Mouse (Mus musculus) embryo, embryonic 9.5 days (tissue): ENCODE measurements around the gene Prl7a1.

Experiments
- DNase-seq: peaks from one replicate; pipeline ENCODE4 v3.0.0-alpha.2; 2017; ENCODE audit errors: extremely low spot score

Prl7a1 gene

DNA sequence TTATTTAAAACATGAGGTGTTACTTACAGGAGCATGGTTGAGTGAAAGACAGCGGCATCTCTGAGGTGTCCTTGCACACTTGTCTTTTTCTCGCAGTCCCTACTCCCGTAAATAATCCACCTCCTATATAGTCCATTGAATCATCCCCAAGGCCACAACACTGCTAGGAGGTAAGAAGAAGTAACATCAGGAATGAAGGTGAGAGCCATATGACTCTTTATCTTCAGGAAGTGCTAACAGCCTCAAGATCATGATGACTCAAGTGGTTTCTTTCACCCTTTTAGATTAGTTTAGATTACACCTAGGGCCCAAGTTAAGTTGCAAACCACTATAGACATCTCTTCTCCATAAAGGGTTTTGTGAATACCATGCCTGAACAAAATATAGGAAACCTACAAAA lies at the start of gene Prl7a1:
Gene Prl7a1 (minus strand): TSS at position 101 of the 400 bp plus-strand sequence.
- DNase-seq: no peak

DNA sequence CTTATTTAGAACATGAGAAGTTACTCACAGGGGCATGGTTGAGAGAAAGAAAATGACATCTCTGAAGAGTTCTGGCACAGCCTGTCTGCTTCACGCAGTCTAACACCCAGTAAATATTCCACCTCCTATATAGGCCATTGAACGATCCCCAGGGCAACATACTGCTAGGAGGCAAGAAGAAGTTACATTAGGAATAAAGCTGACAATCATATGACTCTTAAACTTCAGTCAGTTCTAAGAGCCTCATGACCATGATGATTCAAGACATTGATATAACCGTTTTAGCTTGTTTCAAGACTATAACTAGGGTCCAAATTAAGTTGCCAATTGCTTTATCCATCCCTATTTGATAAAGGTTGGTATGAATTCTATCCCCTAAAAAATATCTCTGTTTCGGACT lies 25.6 kb upstream of the Prl7a1 start, which contains the start of gene Prl7a2:
Gene Prl7a2 (minus strand): TSS at position 101 of the 400 bp plus-strand sequence.
- DNase-seq: no peak

DNA sequence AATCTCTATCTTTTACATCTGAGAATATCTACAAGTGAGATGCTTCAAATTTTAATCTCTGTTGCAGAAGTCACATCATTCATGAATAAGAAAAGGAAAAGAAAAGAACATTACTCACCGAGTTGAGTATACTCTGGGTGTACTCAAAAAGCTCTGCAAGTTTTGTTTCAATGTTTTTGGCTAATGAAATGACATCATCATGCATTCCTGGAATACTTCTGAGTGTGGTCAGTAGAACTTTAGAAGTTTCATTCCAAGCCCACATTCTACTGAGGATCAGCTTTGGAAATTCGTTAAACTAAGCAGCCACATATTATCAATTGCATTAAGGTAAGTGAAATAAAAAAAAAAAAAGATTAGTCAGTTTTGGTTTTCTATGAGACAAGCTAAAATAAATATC lies 18.5 kb upstream of the Prl7a1 start:
- DNase-seq: no peak

DNA sequence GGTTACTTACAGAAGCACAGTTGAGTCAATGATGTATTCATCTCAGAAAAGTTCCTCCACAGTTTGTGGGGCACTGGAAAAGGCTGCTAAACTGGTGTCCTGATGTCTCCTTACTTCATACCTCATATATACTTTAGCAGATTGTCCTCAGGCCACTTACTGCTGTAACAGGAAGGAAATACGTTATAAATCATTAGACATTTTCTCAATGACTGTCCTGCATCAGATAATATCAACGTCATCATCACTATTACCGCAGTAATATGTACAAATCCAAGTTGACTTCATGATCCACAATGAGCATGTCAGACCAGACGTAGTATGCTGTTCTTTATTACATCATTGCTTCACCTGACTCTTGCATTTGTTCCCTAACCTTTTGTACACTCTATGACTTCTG lies 31.8 kb downstream of the Prl7a1 start, which contains the start of gene Prl7b1:
Gene Prl7b1 (minus strand): TSS at position 101 of the 400 bp plus-strand sequence.
- no peak for DNase-seq
